Mouse (Mus musculus): ENCODE measurements at regions not wholly inside any gene's neighbourhood (a gene's known extent, or its start where the extent isn't known, plus 50 kb on each side); places are given as distances from the start of the nearest gene placed in this dataset.

DNA sequence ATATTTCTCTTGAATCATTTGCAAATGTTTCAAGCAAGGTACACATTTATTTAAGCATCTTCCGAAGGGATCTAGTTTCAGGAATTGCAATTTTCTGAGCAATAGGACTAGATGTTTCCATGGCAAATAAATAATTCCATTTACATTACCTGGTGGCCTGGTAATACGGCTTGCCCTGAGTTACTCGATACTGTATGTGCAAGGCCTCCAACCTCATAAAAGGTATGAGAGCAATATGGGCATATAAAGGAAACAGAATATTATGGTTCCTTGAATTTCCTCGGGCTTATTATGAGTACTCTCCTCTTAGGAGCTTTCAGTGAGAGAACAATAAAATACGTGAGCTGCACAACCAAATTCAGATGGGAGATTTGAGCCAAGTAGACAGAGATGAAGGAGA, 81.4 kb upstream of the Gm9972 start:
- no peak for DNase-seq

DNA sequence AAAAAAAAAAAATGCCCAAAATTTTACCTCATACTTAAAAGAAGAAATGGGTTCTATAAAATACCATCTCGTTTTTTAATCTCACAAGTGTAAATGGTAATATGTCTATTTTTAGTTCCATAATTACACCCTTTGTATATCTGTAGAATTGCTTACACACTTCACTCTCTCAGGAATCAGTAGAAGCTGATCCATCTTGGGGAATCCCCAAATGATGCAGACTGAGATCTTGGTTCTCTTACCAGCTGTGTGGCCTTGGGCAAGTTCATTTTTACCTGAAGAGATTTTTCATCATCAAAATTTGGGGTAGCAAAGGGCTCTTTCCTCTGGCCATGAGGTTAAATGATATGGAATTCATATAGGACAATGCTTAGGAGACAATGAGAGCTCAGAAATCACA, 69.8 kb upstream of the Gm9972 start:
- DNase-seq = no peak

DNA sequence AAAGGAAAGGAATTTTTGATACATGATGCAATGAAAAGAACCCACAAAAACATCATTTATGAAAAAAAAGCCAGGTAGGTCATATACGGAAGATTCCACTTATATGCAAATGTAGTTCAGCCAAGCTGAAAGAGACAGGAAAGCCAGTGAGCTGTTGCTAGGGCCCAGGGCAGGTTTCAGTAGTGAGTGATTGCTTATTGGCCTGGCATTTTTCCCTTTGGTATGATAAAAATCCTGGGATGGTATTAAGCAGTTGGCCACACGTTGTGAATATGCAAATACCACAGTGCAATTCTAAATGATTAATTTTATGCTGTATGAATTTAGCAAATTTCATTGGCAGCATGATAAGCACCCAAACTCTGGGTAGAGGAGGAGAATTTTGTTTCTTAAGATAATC, 57.3 kb upstream of the Gm9972 start:
- DNase-seq = no peak
